Mouse (Mus musculus) kidney, adult 2 months (tissue): ENCODE measurements around the gene Atg7. TPM values are rescaled to one million over a fixed set of nuclear protein-coding genes. Genes with fewer than 3 reads are reported as not detected.

Source experiments
- DNase-seq: peaks from one replicate; pipeline ENCODE4 v3.0.0; 2021
- H3K27ac ChIP-seq: fragments of 200-500 bp; 2 replicates; pipeline ENCODE4 v1.5.1; 2012; ENCODE audit warnings: low read depth, low read length, control low read depth, inconsistent platforms; ENCODE audit not compliant: insufficient read depth
- H3K27me3 ChIP-seq: fragments of 200-500 bp; replicated peaks from 2 replicates; pipeline ENCODE4 v1.6.1; 2012; ENCODE audit warnings: mild to moderate bottlenecking, moderate library complexity, low read length, inconsistent platforms; ENCODE audit not compliant: control insufficient read depth, insufficient read depth
- H3K36me3 ChIP-seq: fragments of 200-500 bp; 2 replicates; pipeline ENCODE4 v1.6.1; 2012; ENCODE audit warnings: mild to moderate bottlenecking, moderate library complexity, low read length, inconsistent platforms; ENCODE audit not compliant: control insufficient read depth, insufficient read depth
- H3K4me1 ChIP-seq: fragments of 200-500 bp; 2 replicates; pipeline ENCODE4 v1.6.1; 2011; ENCODE audit warnings: low read length; ENCODE audit not compliant: control insufficient read depth, insufficient read depth
- H3K4me3 ChIP-seq: fragments of 200-500 bp; 2 replicates; pipeline ENCODE4 v1.5.1; 2011; ENCODE audit warnings: mild to moderate bottlenecking, low read depth, low read length, control low read depth; ENCODE audit not compliant: insufficient read depth
- CTCF ChIP-seq: fragments of 200-500 bp; conservative IDR thresholded peaks from 2 replicates; pipeline ENCODE4 v1.5.1; 2011; ENCODE audit warnings: low read depth, mild to moderate bottlenecking, control low read depth, low read length, moderate library complexity, mixed read lengths; ENCODE audit not compliant: insufficient read depth, insufficient read length
- POLR2A ChIP-seq: fragments of 200-500 bp; IDR thresholded peaks from one replicate; pipeline ENCODE4 v1.6.1; 2011; ENCODE audit warnings: low read depth, low read length, control low read depth
- WGBS: fragments of 180-500 bp; shearing (Covaris S2); methylation state at CpG from one replicate; pipeline ENCODE4 v1.1.7; 2018; 5-methylcytosine and 5-hydroxymethylcytosine counted together
- polyA plus RNA-seq: library from polyadenylated mRNA; depleted of rRNA; stranded (reverse); fragments of >200 nt; gene quantifications from 2 replicates; pipeline ENCODE4 v1.2.3, GENCODE M21; 2012

Atg7 gene
- polyA plus RNA-seq, 1 experiment = 20.6 TPM

DNA sequence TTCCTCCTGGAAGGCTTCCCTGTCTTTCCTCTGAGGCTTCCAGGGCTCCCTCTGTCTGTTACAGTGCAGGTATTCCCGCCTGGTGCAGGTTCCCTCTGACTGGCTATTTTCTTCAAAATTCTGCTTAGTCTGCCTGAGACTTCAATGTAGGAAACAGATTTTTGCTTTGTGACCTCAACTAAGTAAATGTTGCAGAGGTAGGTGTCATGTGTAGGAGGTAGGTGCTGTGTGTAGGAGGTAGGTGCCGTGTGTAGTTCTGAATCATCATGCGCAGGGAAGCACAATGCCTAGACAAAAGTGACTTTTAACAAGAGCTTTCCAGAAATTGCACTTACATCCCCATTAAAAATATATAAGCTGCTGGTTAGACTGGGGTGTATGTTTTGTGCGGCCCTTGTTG, 128.6 kb downstream of the Atg7 start:
- H3K27me3 ChIP-seq = no peaks in the 10 kb centered on the region

DNA sequence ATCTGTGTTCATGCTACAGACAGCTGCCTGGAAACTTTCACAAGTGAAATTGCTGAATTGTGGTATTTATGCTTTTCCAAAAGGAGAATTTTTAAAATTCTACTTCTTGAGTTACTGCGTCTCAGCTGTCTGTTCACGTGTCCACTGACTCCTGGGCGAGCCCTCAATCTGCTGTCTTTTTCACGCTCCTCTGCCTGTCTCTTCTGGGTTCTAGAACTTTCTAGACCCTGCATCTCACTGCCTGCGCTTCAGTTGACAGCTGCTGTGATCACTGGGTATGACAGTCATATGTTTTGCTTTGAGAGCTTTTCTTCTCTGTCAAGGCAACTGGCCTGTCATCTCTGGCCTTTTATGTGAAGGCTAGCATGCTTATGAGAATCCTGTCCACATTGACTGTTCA, 132.3 kb downstream of the Atg7 start:
- Histone ChIP-seq H3K4me3 (no peak overlapping the region), H3K27ac (no peak overlapping the region), H3K36me3 (no peaks in the 10 kb centered on the region), H3K4me1 (no peaks in the 10 kb centered on the region), H3K27me3 (no peaks in the 10 kb centered on the region)
- TF ChIP-seq CTCF (no peak), POLR2A (no peak)
- no peak for DNase-seq
- 92% methylated on average over 5 of the region's 5 CpGs for whole genome bisulfite sequencing

More for the DNA sequence above, 128.6 kb downstream of the Atg7 start:
- DNase-seq = no peak
- no peak overlapping the region for H3K27ac ChIP-seq
- no peaks in the 10 kb centered on the region for H3K4me1 ChIP-seq
- H3K4me3 ChIP-seq = no peak overlapping the region
- no peak for TF ChIP-seq CTCF
- no peak for TF ChIP-seq POLR2A
- 95% methylated on average over 4 of the region's 4 CpGs for WGBS
- H3K36me3 ChIP-seq = no peaks in the 10 kb centered on the region

DNA sequence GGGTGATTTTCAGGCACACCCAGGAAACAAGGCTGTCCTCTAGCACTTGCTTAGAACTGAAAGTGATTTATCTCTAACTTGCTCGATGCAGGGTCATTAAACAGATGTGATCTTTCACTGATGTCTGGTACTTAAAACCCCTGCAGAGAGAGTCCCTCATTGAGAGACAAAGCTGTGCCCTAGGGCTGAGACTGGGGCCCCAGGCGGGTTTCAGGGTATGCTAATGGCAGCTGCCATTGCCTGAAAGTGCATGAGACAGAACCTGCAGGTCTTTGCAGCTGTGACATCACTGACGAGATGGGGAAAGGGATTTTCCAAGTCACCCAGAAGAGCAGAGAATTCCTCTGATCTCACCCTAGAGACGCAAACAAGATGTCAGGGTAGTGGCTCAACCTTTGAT, 135.0 kb downstream of the Atg7 start:
- TF ChIP-seq CTCF (no peak), POLR2A (no peak)
- WGBS = 57% methylated on average over 4 of the region's 4 CpGs

DNA sequence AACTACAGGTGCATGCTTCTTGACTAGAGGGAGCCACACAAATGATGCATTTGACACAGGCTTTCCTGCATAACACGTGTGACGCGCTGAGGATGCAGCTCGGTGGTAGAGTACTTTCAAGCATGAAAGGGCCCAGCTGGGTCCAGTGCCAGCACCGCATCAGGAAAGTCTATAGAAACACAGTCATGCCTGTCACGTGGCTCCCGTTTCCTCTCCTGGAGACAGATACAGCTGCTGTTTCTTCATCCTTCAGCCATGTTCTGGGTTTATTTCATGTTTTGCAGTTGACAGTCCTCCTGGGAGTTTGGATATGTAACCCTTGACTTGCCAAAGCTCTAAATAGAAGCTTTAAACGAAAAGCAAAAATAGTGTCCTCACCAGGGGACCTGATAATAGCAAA, 135.8 kb downstream of the Atg7 start:
- H3K27me3 ChIP-seq = no peaks in the 10 kb centered on the region
- H3K36me3 ChIP-seq = no peaks in the 10 kb centered on the region
- no peak for DNase-seq
- no peaks in the 10 kb centered on the region for H3K4me1 ChIP-seq
- no peak overlapping the region for H3K4me3 ChIP-seq
- H3K27ac ChIP-seq = no peak overlapping the region
- TF ChIP-seq POLR2A (no peak), CTCF (no peak)
- WGBS = 74% methylated on average over 8 of the region's 8 CpGs

More for the DNA sequence above, 135.0 kb downstream of the Atg7 start:
- Histone ChIP-seq H3K4me3 (no peak overlapping the region), H3K27me3 (no peaks in the 10 kb centered on the region), H3K27ac (no peak overlapping the region), H3K4me1 (no peaks in the 10 kb centered on the region), H3K36me3 (no peaks in the 10 kb centered on the region)
- no peak for DNase-seq

DNA sequence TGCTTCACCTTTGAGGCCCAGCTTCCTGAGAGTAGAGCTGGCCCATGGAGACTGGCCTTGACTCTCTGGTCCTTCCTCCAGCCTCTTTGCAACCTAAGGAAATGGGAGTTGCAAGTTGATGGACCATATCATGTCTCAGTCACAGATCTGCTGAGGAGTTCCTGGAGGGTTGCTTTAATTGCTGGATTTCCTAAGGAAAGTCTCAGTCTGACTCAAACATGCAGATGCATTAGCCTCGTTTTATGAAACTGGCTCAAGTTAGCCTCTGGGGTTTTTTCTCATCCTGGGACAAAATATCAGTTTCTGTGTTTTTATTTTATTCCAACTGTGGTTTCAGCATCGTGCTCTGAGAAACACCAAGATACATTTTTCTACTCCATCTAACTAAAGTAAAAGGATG, 137.7 kb downstream of the Atg7 start:
- 78% methylated on average over 2 of the region's 2 CpGs for WGBS
- H3K4me1 ChIP-seq = no peaks in the 10 kb centered on the region
- TF ChIP-seq CTCF (no peak), POLR2A (no peak)

DNA sequence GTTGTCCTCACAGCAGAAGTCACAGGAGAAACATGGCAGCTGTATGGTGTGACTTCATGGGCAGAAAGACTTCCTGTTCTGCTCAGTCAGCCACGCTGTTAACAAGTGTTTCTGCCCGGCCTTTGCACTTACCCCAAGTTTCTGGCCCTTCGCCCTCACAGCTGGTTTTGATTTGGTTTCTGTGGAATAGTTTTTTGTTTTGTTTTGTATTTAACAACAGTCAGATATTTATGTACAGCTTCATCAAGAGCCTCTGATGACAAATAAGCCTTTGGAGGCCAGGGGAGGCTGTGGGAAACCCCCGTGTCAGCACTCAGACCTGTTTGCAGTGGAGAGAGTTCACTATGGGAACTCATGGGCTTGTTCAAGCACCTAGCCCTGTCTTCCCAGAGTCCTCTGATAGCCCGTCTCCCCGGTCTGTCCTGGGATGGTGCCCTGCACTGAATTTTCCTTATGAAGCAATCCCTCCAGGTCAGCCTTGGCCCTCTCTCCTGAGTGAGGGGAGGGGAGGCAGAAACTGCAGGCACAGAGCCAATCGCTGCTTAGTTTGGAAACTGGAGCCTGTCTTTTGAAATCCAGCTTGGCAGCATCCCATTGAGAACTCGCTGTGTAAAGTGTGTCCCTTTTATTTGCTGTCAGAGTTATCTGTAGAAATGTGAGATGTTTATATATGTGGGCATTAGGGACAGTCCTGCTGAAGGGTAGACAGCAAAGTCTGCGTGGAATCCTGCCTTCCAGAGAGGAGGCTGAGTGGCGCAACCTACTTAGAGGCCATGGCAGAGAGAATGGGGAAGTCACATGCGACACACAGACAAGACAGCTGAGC, 138.7 kb downstream of the Atg7 start:
- Histone ChIP-seq H3K27me3 (no peaks in the 10 kb centered on the region), H3K4me3 (no peak overlapping the region), H3K4me1 (no peaks in the 10 kb centered on the region), H3K27ac (no peak overlapping the region), H3K36me3 (no peaks in the 10 kb centered on the region)
- 62% methylated on average over 11 of the region's 11 CpGs for WGBS
- TF ChIP-seq CTCF (no peak), POLR2A (no peak)
- DNase-seq = peak; percentile 35

More for the DNA sequence above, 137.7 kb downstream of the Atg7 start:
- Histone ChIP-seq H3K27me3 (no peaks in the 10 kb centered on the region), H3K36me3 (no peaks in the 10 kb centered on the region), H3K4me3 (no peak overlapping the region), H3K27ac (no peak overlapping the region)
- no peak for DNase-seq

DNA sequence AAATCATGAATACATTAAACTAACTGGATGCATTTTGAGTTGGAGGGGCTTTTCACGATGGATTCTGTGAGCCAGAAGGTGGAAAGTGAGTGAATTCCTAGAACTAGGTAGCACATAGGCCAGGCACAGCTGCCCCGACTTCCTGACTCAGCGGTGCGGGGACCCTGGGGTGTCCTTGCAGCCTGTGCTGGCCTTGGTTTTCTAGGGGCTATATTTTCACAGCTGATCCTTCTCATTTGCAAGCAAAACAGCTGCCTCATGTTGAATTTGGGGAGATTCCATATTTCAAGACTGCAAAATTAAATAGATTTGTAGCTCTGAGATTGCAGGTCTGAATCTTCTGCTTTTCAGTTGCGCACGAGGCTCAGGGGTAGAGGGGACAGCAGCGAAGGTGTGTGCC, 139.6 kb downstream of the Atg7 start:
- Histone ChIP-seq H3K27ac (no peak overlapping the region), H3K4me1 (no peaks in the 10 kb centered on the region), H3K36me3 (no peaks in the 10 kb centered on the region), H3K4me3 (no peak overlapping the region), H3K27me3 (no peaks in the 10 kb centered on the region)
- 75% methylated on average over 7 of the region's 7 CpGs for WGBS
- DNase-seq = no peak
- TF ChIP-seq POLR2A = no peak
- TF ChIP-seq CTCF = no peak
